Mouse (Mus musculus) kidney, adult 18-20 months (tissue): ENCODE data around the gene Prkacb.

Source experiments
- DNase-seq: peaks from one replicate; pipeline ENCODE4 v3.0.0; 2021

The Prkacb gene

GRCm38 (mm10) chr3:146812901-146813393, at the start of gene Prkacb:
Gene Prkacb, minus strand, starts transcription at chr3:146812990.
- peak; percentile 94 for DNase-seq

GRCm38 (mm10) chr3:146860308-146860707, 47.5 kb upstream of the Prkacb start:
- no peak for DNase-seq

- DNase-seq = no peak
Measured at GRCm38 (mm10) chr3:146857373-146857772, 44.6 kb upstream of the Prkacb start.

GRCm38 (mm10) chr3:146854473-146855087, 41.8 kb upstream of the Prkacb start:
- DNase-seq = no peak

- peak; percentile 64 for DNase-seq
Measured at GRCm38 (mm10) chr3:146851966-146852891, 39.4 kb upstream of the Prkacb start, which contains the start of gene Ttll7. Gene Ttll7, plus strand, starts transcription at chr3:146852367.

GRCm38 (mm10) chr3:146849360-146849759, 36.6 kb upstream of the Prkacb start:
- no peak for DNase-seq

GRCm38 (mm10) chr3:146848112-146848511, 35.3 kb upstream of the Prkacb start:
- DNase-seq = no peak

- DNase-seq = no peak
Measured at GRCm38 (mm10) chr3:146846237-146846636, 33.4 kb upstream of the Prkacb start.

GRCm38 (mm10) chr3:146843470-146843869, 30.7 kb upstream of the Prkacb start:
- DNase-seq = no peak

- peak; percentile 9 for DNase-seq
Measured at GRCm38 (mm10) chr3:146842766-146843165, 30.0 kb upstream of the Prkacb start.

- DNase-seq = no peak
Measured at GRCm38 (mm10) chr3:146820718-146821117, 7.9 kb upstream of the Prkacb start.

GRCm38 (mm10) chr3:146813624-146814023, 834 bp upstream of the Prkacb start:
- DNase-seq = no peak

- no peak for DNase-seq
Measured at GRCm38 (mm10) chr3:146812041-146812878, 530 bp downstream of the Prkacb start.

GRCm38 (mm10) chr3:146793554-146794257, 19.1 kb downstream of the Prkacb start:
- no peak for DNase-seq

- DNase-seq = no peak
Measured at GRCm38 (mm10) chr3:146792144-146792748, 20.5 kb downstream of the Prkacb start.

- no peak for DNase-seq
Measured at GRCm38 (mm10) chr3:146784233-146784632, 28.6 kb downstream of the Prkacb start.

GRCm38 (mm10) chr3:146783645-146784225, 29.1 kb downstream of the Prkacb start:
- no peak for DNase-seq

- no peak for DNase-seq
Measured at GRCm38 (mm10) chr3:146782548-146782947, 30.2 kb downstream of the Prkacb start.

- DNase-seq = peak; percentile 40
Measured at GRCm38 (mm10) chr3:146781131-146781530, 31.7 kb downstream of the Prkacb start.

- DNase-seq = no peak
Measured at GRCm38 (mm10) chr3:146780241-146780640, 32.5 kb downstream of the Prkacb start.

GRCm38 (mm10) chr3:146778913-146779312, 33.9 kb downstream of the Prkacb start:
- no peak for DNase-seq
